Mouse (Mus musculus): ENCODE measurements around the gene Wfdc10. TPM values are rescaled to one million over a fixed set of nuclear protein-coding genes. Genes with fewer than 3 reads are reported as not detected.
"Not testable (repeated sequence)": the region's sequence is repeated elsewhere in the genome, so short reads cannot be mapped to it uniquely, and the experiment has no call there.

Wfdc10 gene
- not detected in 2 replicates for polyA plus RNA-seq (2015; fragmentation: Nextera tagmentation; extraction: Ambion mirVana)

GRCm38 (mm10) chr2:164655858-164656257 is at the start of gene Wfdc10:
TSS of gene Wfdc10 (plus strand) at chr2:164656046.
- Histone ChIP-seq H3K36me3 (no peaks in the 10 kb centered on the region), H3K4me1 (replicated peaks) (no peaks in the 10 kb centered on the region), H3K27me3 (no peaks in the 10 kb centered on the region), H3K9ac (replicated peaks) (no peak within 1 kb of the TSS), H3K4me2 (replicated peaks) (no peak within 1 kb of the TSS), H3K9me3 (no peaks in the 10 kb centered on the region), H3K27ac (no peak within 1 kb of the TSS), H3K4me3 (replicated peaks) (no peak within 1 kb of the TSS)
- ATAC-seq = no peak
- WGBS = 18% methylated on average over 11 of the region's 11 CpGs

GRCm38 (mm10) chr2:164608781-164609180 is 47.1 kb upstream of the Wfdc10 start:
- H3K4me2 ChIP-seq (replicated peaks) = no peak overlapping the region
- no peak overlapping the region for H3K4me3 ChIP-seq (replicated peaks)
- ATAC-seq = no peak
- no peak overlapping the region for H3K9ac ChIP-seq (replicated peaks)
- H3K27ac ChIP-seq = no peak overlapping the region
- H3K9me3 ChIP-seq = no peaks in the 10 kb centered on the region
- no peaks in the 10 kb centered on the region for H3K27me3 ChIP-seq
- H3K36me3 ChIP-seq = no peaks in the 10 kb centered on the region
- no peaks in the 10 kb centered on the region for H3K4me1 ChIP-seq (replicated peaks)
- 85% methylated on average over 6 of the region's 6 CpGs for WGBS

DNA sequence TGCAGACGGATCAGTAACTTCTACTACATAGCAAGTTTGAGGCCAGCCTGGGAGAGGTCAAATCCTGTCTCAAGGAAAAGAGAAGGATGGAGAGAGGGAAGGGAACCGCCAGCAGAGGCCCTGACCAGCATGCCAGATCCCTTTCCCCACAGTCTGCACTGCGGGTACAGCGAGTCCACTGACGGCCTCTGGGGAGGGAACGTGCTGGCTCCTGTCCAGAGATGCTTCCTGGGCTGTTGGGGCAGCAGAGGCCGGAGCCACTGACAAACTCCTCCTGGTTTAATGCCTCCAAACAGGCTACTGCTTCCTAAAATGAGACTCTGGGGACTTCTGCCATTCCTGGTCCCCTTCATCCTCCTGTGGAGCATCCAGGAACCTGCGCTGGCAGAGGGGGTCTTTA is 42.4 kb upstream of the Wfdc10 start, which contains the start of the genes Wfdc6b and Wfdc8:
Gene Wfdc6b, plus strand, starts transcription at position 52 of the 400 bp plus-strand sequence.
Gene Wfdc8, minus strand, starts transcription at position 156 of the 400 bp plus-strand sequence.
- not testable (repeated sequence) for H3K4me3 ChIP-seq (replicated peaks); H3K36me3 ChIP-seq; H3K27ac ChIP-seq; H3K4me2 ChIP-seq (replicated peaks); H3K4me1 ChIP-seq (replicated peaks); ATAC-seq; H3K27me3 ChIP-seq; H3K9ac ChIP-seq (replicated peaks); H3K9me3 ChIP-seq
- WGBS = 52% methylated on average over 8 of the region's 8 CpGs

GRCm38 (mm10) chr2:164615386-164615785 is 40.5 kb upstream of the Wfdc10 start:
- Histone ChIP-seq H3K9me3 (no peaks in the 10 kb centered on the region), H3K4me3 (replicated peaks) (no peak overlapping the region), H3K36me3 (no peaks in the 10 kb centered on the region), H3K27me3 (no peaks in the 10 kb centered on the region), H3K4me1 (replicated peaks) (no peaks in the 10 kb centered on the region), H3K27ac (no peak overlapping the region), H3K4me2 (replicated peaks) (no peak overlapping the region), H3K9ac (replicated peaks) (no peak overlapping the region)
- ATAC-seq = no peak
- 90% methylated on average over 3 of the region's 3 CpGs for WGBS

- Histone ChIP-seq H3K27me3 (no peaks in the 10 kb centered on the region), H3K4me1 (replicated peaks) (no peaks in the 10 kb centered on the region), H3K4me3 (replicated peaks) (no peak overlapping the region), H3K36me3 (no peaks in the 10 kb centered on the region), H3K27ac (no peak overlapping the region), H3K9me3 (no peaks in the 10 kb centered on the region), H3K9ac (replicated peaks) (no peak overlapping the region), H3K4me2 (replicated peaks) (no peak overlapping the region)
- WGBS = 79% methylated on average over 5 of the region's 5 CpGs
- no peak for ATAC-seq
These were observed 36.8 kb upstream of the Wfdc10 start for GRCm38 (mm10) chr2:164619050-164619449.

DNA sequence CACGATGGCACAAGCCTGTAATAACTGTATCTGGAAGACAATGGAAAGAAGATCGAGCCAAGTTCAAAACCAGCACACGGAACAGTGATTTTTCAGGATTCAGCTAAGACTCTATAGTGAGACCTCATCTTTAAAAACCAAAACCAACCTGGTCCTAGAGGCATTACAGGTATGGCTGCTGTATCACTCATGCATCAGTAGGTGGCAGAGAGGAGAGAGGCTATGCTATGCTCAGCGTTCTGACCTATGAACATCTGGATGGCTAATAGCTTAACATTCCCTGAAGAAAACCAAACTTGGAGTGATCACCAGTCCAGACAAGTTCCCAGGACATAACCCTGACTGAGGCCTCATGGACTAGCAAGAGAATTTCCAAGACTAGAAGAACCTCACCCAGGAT is 34.1 kb upstream of the Wfdc10 start:
- Histone ChIP-seq H3K9ac (replicated peaks) (no peak overlapping the region), H3K4me2 (replicated peaks) (no peak overlapping the region), H3K27ac (no peak overlapping the region), H3K36me3 (no peaks in the 10 kb centered on the region), H3K4me3 (replicated peaks) (no peak overlapping the region), H3K4me1 (replicated peaks) (no peaks in the 10 kb centered on the region), H3K27me3 (no peaks in the 10 kb centered on the region), H3K9me3 (no peaks in the 10 kb centered on the region)
- WGBS = 84% methylated on average over 4 of the region's 4 CpGs
- ATAC-seq = no peak

DNA sequence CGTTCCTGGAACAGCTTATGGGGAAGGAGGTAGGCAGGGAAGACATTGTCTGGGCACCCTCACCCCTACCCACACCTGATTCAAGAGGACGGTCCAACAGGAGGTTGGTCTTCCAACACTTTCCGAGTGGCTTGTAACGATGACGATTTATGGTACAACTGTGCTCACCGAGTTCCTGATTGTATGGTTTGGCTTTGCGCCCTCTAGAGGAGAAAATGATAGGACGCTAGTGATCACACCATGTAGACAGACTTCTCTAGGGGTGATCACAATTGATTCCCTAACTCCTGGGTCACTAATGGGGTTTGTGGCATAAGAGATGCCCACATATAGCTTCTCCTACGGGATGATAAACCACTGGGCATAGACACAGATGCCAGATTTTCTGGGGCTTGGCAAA is 20.6 kb upstream of the Wfdc10 start:
- no peak overlapping the region for H3K9ac ChIP-seq (replicated peaks)
- no peak for ATAC-seq
- no peaks in the 10 kb centered on the region for H3K36me3 ChIP-seq
- no peak overlapping the region for H3K4me2 ChIP-seq (replicated peaks)
- no peaks in the 10 kb centered on the region for H3K9me3 ChIP-seq
- WGBS = 76% methylated on average over 9 of the region's 9 CpGs
- H3K27ac ChIP-seq = no peak overlapping the region
- no peaks in the 10 kb centered on the region for H3K27me3 ChIP-seq
- no peak overlapping the region for H3K4me3 ChIP-seq (replicated peaks)
- H3K4me1 ChIP-seq (replicated peaks) = no peaks in the 10 kb centered on the region

DNA sequence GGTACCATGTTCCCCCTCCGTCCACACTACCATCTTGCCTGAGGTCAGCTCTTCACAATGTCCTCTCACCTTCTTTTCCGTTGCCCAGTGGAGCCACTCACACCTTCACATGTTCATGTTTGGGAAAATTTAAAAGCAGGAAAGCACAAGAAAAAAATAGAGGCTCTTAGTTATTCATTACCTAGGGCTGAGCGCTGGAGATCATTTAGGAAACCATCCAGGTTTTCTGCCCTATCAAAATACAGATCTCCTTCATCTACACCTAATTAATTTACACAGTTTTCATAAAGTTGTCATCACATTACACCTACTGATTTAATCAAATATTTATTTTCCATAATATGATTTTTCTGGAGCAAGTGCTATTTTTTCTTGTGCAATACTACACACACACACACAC is 17.1 kb upstream of the Wfdc10 start, which contains the start of gene Wfdc16:
Gene Wfdc16, minus strand, starts transcription at position 101 of the 400 bp plus-strand sequence.
- Histone ChIP-seq H3K9me3 (no peaks in the 10 kb centered on the region), H3K4me3 (replicated peaks) (no peak within 1 kb of the TSS), H3K27me3 (no peaks in the 10 kb centered on the region), H3K4me1 (replicated peaks) (no peaks in the 10 kb centered on the region), H3K4me2 (replicated peaks) (no peak within 1 kb of the TSS), H3K27ac (no peak within 1 kb of the TSS), H3K36me3 (no peaks in the 10 kb centered on the region), H3K9ac (replicated peaks) (no peak within 1 kb of the TSS)
- WGBS = 87% methylated on average over 3 of the region's 3 CpGs
- no peak for ATAC-seq

DNA sequence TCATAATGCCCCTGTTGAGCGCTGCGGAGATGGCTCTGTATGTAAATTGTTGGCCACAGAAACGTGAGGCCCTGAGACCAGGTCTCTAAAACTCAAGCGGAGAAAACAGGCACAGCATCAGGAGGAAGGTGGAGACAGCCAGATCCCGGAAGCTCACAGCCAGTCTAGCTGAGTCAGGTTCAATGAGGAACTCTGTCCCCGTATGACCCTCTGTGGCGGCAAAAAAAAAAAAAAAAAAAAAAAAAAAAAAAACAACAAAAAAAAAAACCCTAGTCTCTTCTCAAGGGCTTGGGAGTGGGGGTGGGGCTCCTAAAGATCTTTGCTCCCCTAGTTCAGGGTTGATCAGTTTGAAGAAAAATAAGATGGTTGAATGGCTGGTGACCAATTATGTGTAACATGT is 14.7 kb upstream of the Wfdc10 start:
- WGBS = 64% methylated on average over 7 of the region's 7 CpGs
- Histone ChIP-seq H3K27me3 (no peaks in the 10 kb centered on the region), H3K9ac (replicated peaks) (no peak overlapping the region), H3K4me3 (replicated peaks) (no peak overlapping the region), H3K9me3 (no peaks in the 10 kb centered on the region), H3K36me3 (no peaks in the 10 kb centered on the region), H3K27ac (no peak overlapping the region), H3K4me2 (replicated peaks) (no peak overlapping the region), H3K4me1 (replicated peaks) (no peaks in the 10 kb centered on the region)
- ATAC-seq = no peak

GRCm38 (mm10) chr2:164641881-164642673 is 13.8 kb upstream of the Wfdc10 start:
- Histone ChIP-seq H3K4me1 (replicated peaks) (no peaks in the 10 kb centered on the region), H3K9ac (replicated peaks) (no peak overlapping the region), H3K9me3 (no peaks in the 10 kb centered on the region), H3K27ac (no peak overlapping the region), H3K27me3 (no peaks in the 10 kb centered on the region), H3K4me3 (replicated peaks) (no peak overlapping the region), H3K36me3 (no peaks in the 10 kb centered on the region), H3K4me2 (replicated peaks) (no peak overlapping the region)
- no peak for ATAC-seq
- WGBS = 78% methylated on average over 13 of the region's 13 CpGs

DNA sequence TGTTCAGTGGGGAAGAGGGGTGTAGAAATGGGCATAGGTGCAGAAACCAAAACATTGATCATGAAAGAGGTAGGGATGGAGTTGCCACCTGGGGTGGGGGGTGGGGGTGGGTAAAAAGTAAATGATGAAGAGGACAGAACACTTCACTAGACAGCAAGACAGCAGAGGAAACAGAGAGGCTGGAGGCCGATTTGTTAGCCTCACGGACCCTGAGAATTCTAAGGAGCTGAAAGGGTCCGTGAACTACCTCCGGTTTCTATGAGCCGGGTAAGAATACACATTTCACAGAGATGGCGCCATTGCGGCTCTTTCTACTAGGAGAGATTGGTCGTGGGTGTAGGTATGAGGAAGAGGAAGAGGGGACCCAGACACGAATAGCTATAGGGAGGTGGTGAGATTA is 637 bp downstream of the Wfdc10 start, which contains the start of gene Wfdc9:
Gene Wfdc9, minus strand, starts transcription at position 101 of the 400 bp plus-strand sequence.
- no peak within 1 kb of the TSS for H3K4me3 ChIP-seq (replicated peaks)
- H3K27me3 ChIP-seq = no peaks in the 10 kb centered on the region
- no peaks in the 10 kb centered on the region for H3K4me1 ChIP-seq (replicated peaks)
- no peak within 1 kb of the TSS for H3K9ac ChIP-seq (replicated peaks)
- ATAC-seq = no peak
- WGBS = 86% methylated on average over 9 of the region's 9 CpGs
- no peak within 1 kb of the TSS for H3K4me2 ChIP-seq (replicated peaks)
- no peaks in the 10 kb centered on the region for H3K36me3 ChIP-seq
- H3K9me3 ChIP-seq = no peaks in the 10 kb centered on the region
- H3K27ac ChIP-seq = no peak within 1 kb of the TSS

- Histone ChIP-seq H3K4me3 (replicated peaks) (no peak overlapping the region), H3K4me2 (replicated peaks) (no peak overlapping the region), H3K36me3 (no peaks in the 10 kb centered on the region), H3K9ac (replicated peaks) (no peak overlapping the region), H3K4me1 (replicated peaks) (no peaks in the 10 kb centered on the region), H3K9me3 (no peaks in the 10 kb centered on the region), H3K27ac (no peak overlapping the region), H3K27me3 (no peaks in the 10 kb centered on the region)
- 89% methylated on average over 7 of the region's 7 CpGs for WGBS
- no peak for ATAC-seq
These were observed 9.0 kb downstream of the Wfdc10 start for GRCm38 (mm10) chr2:164664851-164665250.
